Mouse (Mus musculus): ENCODE measurements around the gene Kcnk6.

GRCm38 (mm10) chr7:29248261-29248841 lies 16.0 kb upstream of the Kcnk6 start, which contains the start of gene 2200002D01Rik:
- no peak for TF ChIP-seq GATA1 (IDR thresholded peaks at IDR 0.05; ENCODE audit: low read length)
- TF ChIP-seq TAL1 (IDR thresholded peaks at IDR 0.05; ENCODE audit: low read length), result no peak

All from erythroblast, embryonic 14.5 days (primary cell).